Mouse (Mus musculus): ENCODE results near the gene Fam168a. TPM values are rescaled to one million over a fixed set of nuclear protein-coding genes. Genes with fewer than 3 reads are reported as not detected.
"Not testable (repeated sequence)": the region's sequence is repeated elsewhere in the genome, so short reads cannot be mapped to it uniquely, and the experiment has no call there.

Gene Fam168a
- total RNA-seq, 4 experiments from 2014 or later: 199 to 225 (median 213) TPM

- DNase-seq (ENCODE audit: low spot score in 2 of 2): no peak
Measured at GRCm38 (mm10) chr7:100837701-100838100, 131.3 kb downstream of the Fam168a start.

GRCm38 (mm10) chr7:100839632-100840402 is 133.4 kb downstream of the Fam168a start:
- DNase-seq (ENCODE audit: low spot score in 2 of 2): no peak

GRCm38 (mm10) chr7:100840906-100841305 is 134.5 kb downstream of the Fam168a start:
- DNase-seq (ENCODE audit: low spot score in 2 of 2): no peak

- DNase-seq (ENCODE audit: low spot score in 2 of 2): no peak
Measured at GRCm38 (mm10) chr7:100841608-100842007, 135.2 kb downstream of the Fam168a start.

- no peak for DNase-seq (ENCODE audit: low spot score in 2 of 2)
Measured at GRCm38 (mm10) chr7:100842175-100842574, 135.7 kb downstream of the Fam168a start.

GRCm38 (mm10) chr7:100843866-100844265 is 137.4 kb downstream of the Fam168a start:
- DNase-seq (ENCODE audit: low spot score in 2 of 2): no peak

- no peak for DNase-seq (ENCODE audit: low spot score in 2 of 2)
Measured at GRCm38 (mm10) chr7:100844385-100845025, 138.1 kb downstream of the Fam168a start.

- DNase-seq (ENCODE audit: low spot score in 2 of 2): no peak
Measured at GRCm38 (mm10) chr7:100845026-100845400, 138.6 kb downstream of the Fam168a start.

GRCm38 (mm10) chr7:100845412-100845811 is 139.0 kb downstream of the Fam168a start:
- DNase-seq (ENCODE audit: low spot score in 2 of 2): peak in 1 of 2 experiments; percentile 49

- not testable (repeated sequence) for DNase-seq (ENCODE audit: low spot score in 2 of 2)
Measured at GRCm38 (mm10) chr7:100846033-100846432, 139.6 kb downstream of the Fam168a start.

GRCm38 (mm10) chr7:100847131-100847530 is 140.7 kb downstream of the Fam168a start:
- DNase-seq (ENCODE audit: low spot score in 2 of 2): no peak

GRCm38 (mm10) chr7:100848744-100849143 is 142.3 kb downstream of the Fam168a start:
- DNase-seq (ENCODE audit: low spot score in 2 of 2): peak in 1 of 2 experiments; percentile 81

- DNase-seq (ENCODE audit: low spot score in 2 of 2): no peak
Measured at GRCm38 (mm10) chr7:100849508-100849907, 143.1 kb downstream of the Fam168a start.

- no peak for DNase-seq (ENCODE audit: low spot score in 2 of 2)
Measured at GRCm38 (mm10) chr7:100851481-100852356, 145.3 kb downstream of the Fam168a start.

GRCm38 (mm10) chr7:100853396-100853795 is 147.0 kb downstream of the Fam168a start:
- DNase-seq (ENCODE audit: low spot score in 2 of 2): no peak

GRCm38 (mm10) chr7:100854137-100854814 is 147.8 kb downstream of the Fam168a start:
- DNase-seq (ENCODE audit: low spot score in 2 of 2): no peak

- no peak for DNase-seq (ENCODE audit: low spot score in 2 of 2)
Measured at GRCm38 (mm10) chr7:100854861-100855260, 148.4 kb downstream of the Fam168a start.

GRCm38 (mm10) chr7:100855300-100855699 is 148.9 kb downstream of the Fam168a start:
- DNase-seq (ENCODE audit: low spot score in 2 of 2): no peak

GRCm38 (mm10) chr7:100855795-100856573 is 149.5 kb downstream of the Fam168a start:
- no peak for DNase-seq (ENCODE audit: low spot score in 2 of 2)

GRCm38 (mm10) chr7:100860450-100860849 is 154.0 kb downstream of the Fam168a start:
- no peak for DNase-seq (ENCODE audit: low spot score in 2 of 2)

Data from layer of hippocampus, adult 8-10 months (tissue).